In genomic region chr11:86430287-86430686, GRCm38 (mm10) we compare ENCODE assay signal across 18 mouse cellular contexts. TPM values are rescaled to one million over a fixed set of nuclear protein-coding genes. Genes with fewer than 3 reads are reported as not detected.
A peak's percentile ranks its signal among the peaks of the same experiment; 100 is the strongest.
DNase-seq lines count a peak whose midpoint lies in the region; ATAC-seq lines count a peak whose summit lies in the region.
"Had no signal": no experiment of that assay in that cellular context is flagged by ENCODE, and none has a peak within 500 bp of the region (broad histone marks: within the 10 kb centered on the region; RNA-seq: fewer than 3 reads in every experiment).

No protein-coding gene starts in this region.

- ATAC-seq in frontal cortex, adult (ENCODE audit: low TSS enrichment) = no peak
- ATAC-seq: activated CD4-positive, CD25-positive, alpha-beta regulatory T cell, adult 4 months; forebrain, embryonic 13.5 days; forebrain, embryonic 15.5 days; forebrain, postnatal 0 days; Patski had no signal

- peak; percentile 11 for DNase-seq in 416B (ENCODE audit: low read depth)
- peak; percentile 75 for DNase-seq in A20 (ENCODE audit: low read depth, low spot score)
- peak; percentile 39 for DNase-seq in induced T-regulatory cell, adult 2 months (ENCODE audit: low read depth)
- DNase-seq in layer of hippocampus, postnatal 14 days (ENCODE audit: low spot score in 2 of 2) = no peak
- DNase-seq: adrenal gland, adult 8-10 months; adrenal gland, postnatal 14 days; adrenal gland, postnatal 36 days; cerebellum, adult 11-12 months; cerebellum, adult 2 months; cerebellum, adult 9-10 months; cerebellum, postnatal 10 days; cerebellum, postnatal 25 days; forebrain, postnatal 0 days had no signal

RNA-seq across cellular contexts. Expression of gene Rnft1, which starts 54.2 kb away (rescaled TPM):
- 10 to 100 TPM; 20.5 to 26.8 TPM for total RNA-seq in layer of hippocampus, postnatal 14 days (2021)

Comparison
In these comparisons a context has a peak if more than half of its experiments do, and no peak if none do; other contexts are left out.
1. DNase-seq: peak in 416B (single experiment), A20 (single experiment) and induced T-regulatory cell, adult 2 months (single experiment); none in layer of hippocampus, postnatal 14 days (0 of 2).